Mouse (Mus musculus): ENCODE data around the gene Crtc2. TPM values are rescaled to one million over a fixed set of nuclear protein-coding genes. Genes with fewer than 3 reads are reported as not detected.

The Crtc2 gene
- polyA plus RNA-seq, 1 experiment from 2014 or later: 23.6 TPM

DNA sequence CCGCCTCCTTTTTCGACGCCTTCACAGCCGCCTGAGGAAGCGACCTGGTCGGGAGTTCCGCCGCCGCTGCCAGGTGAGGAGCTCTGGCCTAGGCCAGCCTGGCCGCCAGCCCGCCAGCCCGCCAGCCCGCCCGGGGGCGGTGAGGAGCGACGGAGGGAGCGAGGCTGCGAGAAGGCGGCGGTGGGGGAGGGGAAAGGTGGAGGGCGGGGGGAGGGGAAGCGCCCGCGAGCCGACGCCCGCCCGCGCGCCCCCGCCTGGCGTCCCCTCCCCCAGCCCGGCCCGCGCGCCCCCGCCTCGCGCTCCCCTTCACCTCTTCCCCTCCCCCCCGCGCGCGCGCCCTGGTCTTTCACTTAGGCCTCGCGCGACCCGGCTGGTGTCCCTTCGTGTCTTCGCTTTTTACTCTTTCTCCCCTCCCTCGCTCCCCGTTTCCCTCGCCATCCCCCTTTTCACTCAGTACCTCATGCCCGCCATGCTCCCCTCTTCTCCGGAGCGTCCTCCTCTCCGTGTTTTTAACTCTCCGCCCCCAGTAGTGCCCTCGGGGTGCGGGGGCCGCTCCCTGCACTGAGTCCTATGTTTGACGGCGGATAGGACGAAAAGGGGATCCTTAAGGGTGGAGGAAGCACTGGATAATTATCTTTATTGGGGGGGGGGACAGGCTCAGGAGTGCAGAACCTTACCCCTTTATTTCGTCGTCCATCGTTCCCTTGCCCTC, 39.5 kb downstream of the Crtc2 start:
- peak overlapping the region; percentile 89 for H3K4me2 ChIP-seq (replicated peaks)
- peak; percentile 8 for ATAC-seq (ENCODE audit: low FRiP score, low read depth)
- no peaks in the 10 kb centered on the region for H3K27me3 ChIP-seq
- peak overlapping the region; percentile 96 for H3K27ac ChIP-seq
- no peaks in the 10 kb centered on the region for H3K9me3 ChIP-seq
- peaks cover 22% of the 10 kb centered on the region for H3K4me1 ChIP-seq
- under 1% methylated on average over 33 of the region's 68 CpGs for WGBS
- H3K4me3 ChIP-seq: peak overlapping the region; percentile 87
- peak overlapping the region; percentile 90 for H3K9ac ChIP-seq
- peaks cover 8% of the 10 kb centered on the region; the same call in 1 of the 2 replicates for H3K36me3 ChIP-seq

DNA sequence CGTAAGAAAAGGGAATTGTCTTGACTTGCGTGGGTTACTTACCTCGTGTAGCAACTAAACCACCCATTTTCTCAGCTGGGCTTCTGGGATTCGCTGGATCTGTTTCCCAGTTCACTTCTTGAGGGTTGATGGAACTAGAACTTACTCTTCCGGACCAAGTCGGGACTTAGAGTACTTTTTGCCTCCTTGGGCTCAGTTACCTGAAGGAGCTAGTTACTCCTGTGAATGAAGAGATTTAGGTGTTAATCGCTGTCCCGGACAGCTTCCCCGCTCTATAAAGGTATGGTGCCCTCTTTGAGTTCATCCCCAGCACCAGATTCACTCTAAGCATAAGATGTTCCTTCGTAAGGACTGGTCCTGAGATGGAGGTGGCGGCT, 40.1 kb downstream of the Crtc2 start:
- peaks cover 22% of the 10 kb centered on the region for H3K4me1 ChIP-seq
- 2% methylated on average over 11 of the region's 11 CpGs for WGBS
- H3K9me3 ChIP-seq: no peaks in the 10 kb centered on the region
- ATAC-seq (ENCODE audit: low FRiP score, low read depth): no peak
- H3K27me3 ChIP-seq: no peaks in the 10 kb centered on the region
- peak overlapping the region; percentile 87 for H3K4me3 ChIP-seq
- H3K4me2 ChIP-seq (replicated peaks): peak overlapping the region; percentile 89
- peaks cover 8% of the 10 kb centered on the region; the same call in 1 of the 2 replicates for H3K36me3 ChIP-seq
- H3K9ac ChIP-seq: peak overlapping the region; percentile 90
- H3K27ac ChIP-seq: peak overlapping the region; percentile 96

DNA sequence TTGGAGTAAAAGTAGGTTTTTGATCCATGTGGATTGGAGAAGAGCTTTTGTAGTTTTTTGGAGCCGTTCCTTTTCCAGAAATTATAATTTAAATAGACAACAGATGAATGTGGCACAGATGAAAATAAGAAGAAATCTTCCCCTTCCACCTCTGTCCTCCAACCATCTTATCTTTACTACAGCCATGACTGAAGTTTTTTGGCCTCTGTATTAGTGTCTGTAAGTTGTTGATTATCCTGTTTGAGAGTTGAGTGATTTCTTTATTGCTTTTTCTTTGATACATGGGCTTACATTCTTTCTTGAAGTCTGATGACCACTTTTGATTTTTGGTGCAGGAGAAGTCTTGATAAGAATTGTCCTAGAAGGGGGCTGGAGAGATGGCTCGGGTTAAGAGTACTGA, 40.7 kb downstream of the Crtc2 start:
- H3K27ac ChIP-seq: no peak overlapping the region
- peak overlapping the region; percentile 90 for H3K9ac ChIP-seq
- WGBS: 77% methylated on average over 2 of the region's 2 CpGs
- H3K4me3 ChIP-seq: peak overlapping the region; percentile 87
- no peaks in the 10 kb centered on the region for H3K9me3 ChIP-seq
- H3K27me3 ChIP-seq: no peaks in the 10 kb centered on the region
- peaks cover 8% of the 10 kb centered on the region; the same call in 1 of the 2 replicates for H3K36me3 ChIP-seq
- ATAC-seq (ENCODE audit: low FRiP score, low read depth): no peak
- peak overlapping the region; percentile 89 for H3K4me2 ChIP-seq (replicated peaks)
- H3K4me1 ChIP-seq: peaks cover 22% of the 10 kb centered on the region

DNA sequence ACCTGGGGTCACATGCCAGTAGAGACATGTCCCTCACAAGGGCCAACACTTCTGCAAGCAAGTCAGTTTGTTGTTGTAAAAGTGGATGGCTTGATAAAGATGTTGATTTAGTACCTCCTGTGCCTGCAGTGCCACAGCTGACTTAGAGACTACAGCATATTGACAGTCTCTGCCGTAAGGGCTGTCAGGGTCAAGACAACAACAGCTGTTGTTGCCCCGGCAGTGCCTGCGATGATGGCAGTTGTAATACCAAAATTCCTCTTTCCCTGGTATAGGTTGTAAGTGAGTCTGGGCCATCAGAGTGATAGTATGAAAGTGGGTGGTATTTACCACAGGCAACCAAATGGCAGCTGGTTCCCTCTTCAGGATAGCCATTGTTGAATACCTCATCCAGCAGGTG, 51.8 kb downstream of the Crtc2 start:
- H3K27me3 ChIP-seq: no peaks in the 10 kb centered on the region
- H3K27ac ChIP-seq: no peak overlapping the region
- ATAC-seq (ENCODE audit: low FRiP score, low read depth): no peak
- H3K4me1 ChIP-seq: no peaks in the 10 kb centered on the region; the same call in 1 of the 2 replicates
- H3K4me3 ChIP-seq: no peak overlapping the region
- H3K4me2 ChIP-seq (replicated peaks): no peak overlapping the region
- no peaks in the 10 kb centered on the region for H3K9me3 ChIP-seq
- H3K36me3 ChIP-seq: no peaks in the 10 kb centered on the region; the same call in 1 of the 2 replicates
- no peak overlapping the region for H3K9ac ChIP-seq
- 75% methylated on average over 3 of the region's 3 CpGs for WGBS

DNA sequence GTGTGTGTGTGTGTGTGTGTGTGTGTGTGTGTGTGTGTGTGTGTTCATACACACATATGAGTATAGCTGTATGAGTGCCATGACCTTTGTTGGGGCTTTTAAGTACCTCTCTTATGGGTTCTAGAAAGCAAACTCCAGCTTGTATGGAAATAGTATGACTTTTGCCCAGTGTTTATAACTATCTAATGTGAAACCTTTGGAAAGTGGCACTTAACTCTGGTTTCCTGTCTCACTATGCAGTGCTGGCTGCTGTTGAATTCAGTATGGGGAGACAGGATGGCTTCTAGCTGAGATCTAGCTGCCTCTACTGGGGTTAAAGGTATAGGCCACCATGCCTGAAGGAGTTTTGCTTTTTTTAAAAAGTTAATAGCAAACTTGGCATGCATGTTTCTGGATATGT, 55.6 kb downstream of the Crtc2 start:
- no peaks in the 10 kb centered on the region for H3K27me3 ChIP-seq
- H3K4me1 ChIP-seq: no peaks in the 10 kb centered on the region; the same call in 1 of the 2 replicates
- no peak overlapping the region for H3K4me2 ChIP-seq (replicated peaks)
- no peak overlapping the region for H3K9ac ChIP-seq
- ATAC-seq (ENCODE audit: low FRiP score, low read depth): no peak
- no peak overlapping the region for H3K4me3 ChIP-seq
- H3K36me3 ChIP-seq: no peaks in the 10 kb centered on the region
- H3K27ac ChIP-seq: no peak overlapping the region
- H3K9me3 ChIP-seq: no peaks in the 10 kb centered on the region

DNA sequence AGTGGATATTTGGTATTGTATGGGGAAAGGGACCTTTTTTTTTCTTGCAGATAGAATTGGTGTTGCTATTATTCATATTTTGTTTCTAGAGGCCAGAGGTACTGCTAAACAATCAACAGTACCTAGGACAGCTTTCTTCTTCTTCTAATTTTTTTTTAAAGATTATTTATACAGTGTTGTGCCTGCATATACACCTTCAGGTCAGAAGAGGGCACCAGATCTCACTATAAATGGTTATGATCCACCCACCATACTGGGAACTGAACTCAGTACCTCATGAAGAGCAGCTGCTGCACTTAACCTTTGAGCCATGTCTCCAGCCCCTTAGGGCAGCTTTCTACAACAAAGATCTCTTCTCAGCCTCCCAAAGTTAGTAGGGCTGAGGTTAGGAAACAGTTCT, 59.4 kb downstream of the Crtc2 start:
- H3K27me3 ChIP-seq: no peaks in the 10 kb centered on the region
- no peaks in the 10 kb centered on the region for H3K36me3 ChIP-seq
- H3K27ac ChIP-seq: no peak overlapping the region
- no peaks in the 10 kb centered on the region for H3K4me1 ChIP-seq
- H3K4me2 ChIP-seq (replicated peaks): no peak overlapping the region
- H3K9me3 ChIP-seq: no peaks in the 10 kb centered on the region
- no peak overlapping the region for H3K4me3 ChIP-seq
- H3K9ac ChIP-seq: no peak overlapping the region
- ATAC-seq (ENCODE audit: low FRiP score, low read depth): no peak

Small RNAs within 50 kb of the gene (microRNA-seq; reads per million reads assigned to microRNA genes)
- gene Mir7012: 0.70 reads per million

Other genes starting within 250 kb of the Crtc2 start
- gene 4933434E20Rik, start 202.5 kb upstream of the Crtc2 start, polyA plus RNA-seq (2015; fragmentation: Nextera tagmentation; extraction: Ambion mirVana): 158 and 164 TPM in 2 replicates
- gene Ubap2l, start 201.5 kb upstream of the Crtc2 start, polyA plus RNA-seq (2015; fragmentation: Nextera tagmentation; extraction: Ambion mirVana): 206 and 208 TPM in 2 replicates
- 520 and 556 TPM in 2 replicates for gene Tpm3, start 181.5 kb upstream of the Crtc2 start, polyA plus RNA-seq (2015; fragmentation: Nextera tagmentation; extraction: Ambion mirVana)
- gene Nup210l, start 150.0 kb upstream of the Crtc2 start, polyA plus RNA-seq (2015; fragmentation: Nextera tagmentation; extraction: Ambion mirVana): 0.27 and 0.34 TPM in 2 replicates
- 1,711 and 1,721 TPM in 2 replicates for gene Rps27, start 40.5 kb upstream of the Crtc2 start, polyA plus RNA-seq (2015; fragmentation: Nextera tagmentation; extraction: Ambion mirVana)
- 39.7 and 41.4 TPM in 2 replicates for gene Rab13, start 40.5 kb upstream of the Crtc2 start, polyA plus RNA-seq (2015; fragmentation: Nextera tagmentation; extraction: Ambion mirVana)
- gene Jtb, start 22.6 kb upstream of the Crtc2 start, polyA plus RNA-seq (2015; fragmentation: Nextera tagmentation; extraction: Ambion mirVana): 96.8 and 99.7 TPM in 2 replicates
- gene Creb3l4, start 10.7 kb upstream of the Crtc2 start, polyA plus RNA-seq (2015; fragmentation: Nextera tagmentation; extraction: Ambion mirVana): 10.9 and 12.5 TPM in 2 replicates
- gene Slc39a1, start 6.0 kb upstream of the Crtc2 start, polyA plus RNA-seq (2015; fragmentation: Nextera tagmentation; extraction: Ambion mirVana): 102 and 103 TPM in 2 replicates
- gene Dennd4b, start 11.0 kb downstream of the Crtc2 start, polyA plus RNA-seq (2015; fragmentation: Nextera tagmentation; extraction: Ambion mirVana): 4.2 and 5.3 TPM in 2 replicates
- 19.4 and 19.6 TPM in 2 replicates for gene Gatad2b, start 39.0 kb downstream of the Crtc2 start, polyA plus RNA-seq (2015; fragmentation: Nextera tagmentation; extraction: Ambion mirVana)
- 38.7 and 38.8 TPM in 2 replicates for gene Slc27a3, start 135.8 kb downstream of the Crtc2 start, polyA plus RNA-seq (2015; fragmentation: Nextera tagmentation; extraction: Ambion mirVana)
- 28.5 and 29.4 TPM in 2 replicates for gene Ints3, start 179.5 kb downstream of the Crtc2 start, polyA plus RNA-seq (2015; fragmentation: Nextera tagmentation; extraction: Ambion mirVana)
- gene Npr1, start 211.7 kb downstream of the Crtc2 start, polyA plus RNA-seq (2015; fragmentation: Nextera tagmentation; extraction: Ambion mirVana): 4.0 and 4.8 TPM in 2 replicates
- 277 and 284 TPM in 2 replicates for gene Ilf2, start 222.0 kb downstream of the Crtc2 start, polyA plus RNA-seq (2015; fragmentation: Nextera tagmentation; extraction: Ambion mirVana)
- 83.1 and 85.4 TPM in 2 replicates for gene Snapin, start 236.9 kb downstream of the Crtc2 start, polyA plus RNA-seq (2015; fragmentation: Nextera tagmentation; extraction: Ambion mirVana)